Mouse (Mus musculus): ENCODE results near the gene Fam198a. TPM values are rescaled to one million over a fixed set of nuclear protein-coding genes. Genes with fewer than 3 reads are reported as not detected.

Fam198a gene
- polyA plus RNA-seq, 1 experiment, result not detected

DNA sequence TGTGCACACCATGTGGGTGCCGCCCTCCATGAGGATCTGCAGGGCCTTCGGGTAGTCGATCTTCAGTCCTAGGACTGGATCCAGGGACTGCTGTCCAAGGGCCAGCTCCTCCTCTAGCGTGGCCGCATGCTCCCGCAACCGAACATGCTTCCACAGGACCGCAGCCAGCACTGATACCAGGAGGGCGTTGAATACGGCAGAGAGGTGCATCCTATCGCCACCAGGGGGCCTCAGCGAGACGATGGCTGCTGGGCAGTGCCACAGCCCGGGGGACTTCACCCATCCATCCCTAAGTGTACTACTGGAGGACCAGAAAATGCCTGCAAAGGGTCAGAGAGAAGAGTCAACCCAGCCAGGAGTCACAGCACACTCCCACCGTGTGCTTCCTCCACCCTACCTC lies 32.7 kb downstream of the Fam198a start:
- TF ChIP-seq CTCF (IDR thresholded peaks at IDR 0.05; ENCODE audit: insufficient read depth, low read depth, low read length), result peak; percentile 78
- no peak for TF ChIP-seq POLR2A (IDR thresholded peaks at IDR 0.05; ENCODE audit: insufficient read depth, low read depth, low read length)
- 28% methylated on average over 15 of the region's 15 CpGs for WGBS
- Histone ChIP-seq H3K4me1 (ENCODE audit: control insufficient read depth, insufficient read depth, low read length) (peaks cover 20% of the 10 kb centered on the region), H3K27ac (ENCODE audit: insufficient read depth, low read depth, low read length) (no peak overlapping the region), H3K4me3 (ENCODE audit: insufficient read depth, low read depth, low read length) (no peak overlapping the region)

DNA sequence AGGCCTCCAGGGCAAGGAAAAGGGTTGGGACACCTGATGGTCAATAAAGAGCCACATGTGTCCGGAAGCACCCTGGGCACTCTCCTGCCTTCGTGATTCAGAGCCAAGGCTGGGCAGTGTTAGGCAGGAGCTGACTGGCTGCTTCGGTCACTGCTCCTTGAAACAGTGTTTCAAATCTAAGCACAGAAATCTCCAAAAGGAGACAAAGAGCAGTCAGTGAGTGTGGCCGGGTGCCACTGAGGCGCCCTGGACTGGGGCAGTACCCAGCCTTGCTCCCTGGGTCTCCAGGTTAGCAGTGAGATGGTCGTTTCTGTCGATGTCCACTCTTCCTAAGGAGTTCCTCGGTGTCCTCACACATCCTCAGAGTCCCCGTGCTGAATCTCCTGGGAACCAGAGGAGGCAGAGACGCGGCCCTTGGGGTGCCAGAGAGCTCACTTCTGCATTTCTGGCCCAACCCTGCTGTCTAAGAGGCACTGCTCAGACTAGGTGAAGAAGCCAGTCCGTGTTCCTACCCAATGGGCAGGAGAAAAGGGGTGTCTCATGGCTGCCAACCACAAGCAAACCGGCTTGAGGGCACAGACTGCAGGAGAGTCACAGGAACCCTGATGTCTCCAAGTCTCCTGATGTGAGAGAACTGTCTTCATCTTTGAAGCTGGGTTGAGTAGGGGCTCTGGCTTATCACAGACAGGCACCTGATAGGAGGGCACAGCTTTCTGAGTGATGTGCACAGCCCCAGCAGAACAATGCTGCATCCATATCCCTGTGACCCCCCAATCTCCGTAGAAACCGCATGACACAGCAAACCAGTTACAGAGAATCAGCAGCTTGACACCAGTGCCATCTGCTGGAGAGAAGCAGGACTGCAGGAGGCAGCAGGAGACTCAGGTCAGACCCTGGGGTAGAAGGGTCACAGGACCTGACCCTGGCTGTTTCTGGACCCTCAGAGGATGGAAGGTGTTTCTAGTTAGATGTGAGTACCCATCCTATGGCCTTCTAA lies 34.0 kb downstream of the Fam198a start:
- Histone ChIP-seq H3K4me1 (ENCODE audit: control insufficient read depth, insufficient read depth, low read length) (peaks cover 20% of the 10 kb centered on the region), H3K4me3 (ENCODE audit: insufficient read depth, low read depth, low read length) (no peak overlapping the region), H3K27ac (ENCODE audit: insufficient read depth, low read depth, low read length) (no peak overlapping the region)
- WGBS, result 54% methylated on average over 15 of the region's 15 CpGs
- TF ChIP-seq POLR2A (IDR thresholded peaks at IDR 0.05; ENCODE audit: insufficient read depth, low read depth, low read length) (no peak), CTCF (IDR thresholded peaks at IDR 0.05; ENCODE audit: insufficient read depth, low read depth, low read length) (peak; percentile 89)

DNA sequence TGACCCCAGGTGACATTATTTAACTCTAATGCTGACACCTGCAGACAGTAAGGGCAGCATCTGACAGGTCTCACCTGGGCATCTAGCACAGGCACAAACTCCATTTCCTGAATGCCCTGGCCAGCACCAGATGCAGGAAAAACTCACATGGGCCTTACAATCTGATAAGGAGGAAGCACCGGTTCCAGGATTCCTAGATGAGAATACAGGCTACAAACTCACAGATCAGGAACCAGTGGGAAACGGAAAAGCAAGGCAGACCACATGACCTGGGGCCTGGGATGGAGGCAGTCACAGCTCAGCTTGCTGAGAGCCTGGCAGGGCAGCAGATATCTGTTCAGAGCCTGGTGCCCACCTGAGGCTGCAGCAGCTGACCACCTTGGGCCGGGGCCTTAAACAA lies 38.1 kb downstream of the Fam198a start:
- Histone ChIP-seq H3K4me1 (ENCODE audit: control insufficient read depth, insufficient read depth, low read length) (peaks cover 24% of the 10 kb centered on the region), H3K27ac (ENCODE audit: insufficient read depth, low read depth, low read length) (no peak overlapping the region), H3K4me3 (ENCODE audit: insufficient read depth, low read depth, low read length) (no peak overlapping the region)
- 78% methylated on average over 3 of the region's 3 CpGs for WGBS
- TF ChIP-seq CTCF (IDR thresholded peaks at IDR 0.05; ENCODE audit: insufficient read depth, low read depth, low read length), result no peak
- no peak for TF ChIP-seq POLR2A (IDR thresholded peaks at IDR 0.05; ENCODE audit: insufficient read depth, low read depth, low read length)

DNA sequence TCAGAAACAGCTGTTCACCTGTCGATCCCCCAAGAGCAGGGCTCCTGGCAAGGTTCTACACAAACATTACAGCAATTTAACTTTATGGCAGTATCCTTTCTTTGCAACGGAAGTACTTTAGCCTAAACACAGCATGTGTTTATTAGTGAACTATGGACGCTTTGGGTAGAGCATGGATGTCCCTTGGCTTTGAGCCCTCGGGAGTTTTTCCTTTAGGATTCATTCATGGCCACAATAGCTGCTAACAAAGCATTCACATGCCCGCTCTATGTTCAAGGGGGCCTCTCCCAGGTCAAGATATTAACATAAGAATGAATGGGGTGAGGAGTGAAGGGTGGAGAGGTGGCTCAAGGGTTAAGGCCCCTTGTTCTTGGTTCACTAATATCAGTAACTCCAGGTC lies 38.7 kb downstream of the Fam198a start:
- peaks cover 26% of the 10 kb centered on the region for H3K4me1 ChIP-seq (ENCODE audit: control insufficient read depth, insufficient read depth, low read length)
- H3K4me3 ChIP-seq (ENCODE audit: insufficient read depth, low read depth, low read length), result no peak overlapping the region
- 51% methylated on average over 5 of the region's 5 CpGs for WGBS
- H3K27ac ChIP-seq (ENCODE audit: insufficient read depth, low read depth, low read length), result no peak overlapping the region
- TF ChIP-seq CTCF (IDR thresholded peaks at IDR 0.05; ENCODE audit: insufficient read depth, low read depth, low read length) (no peak), POLR2A (IDR thresholded peaks at IDR 0.05; ENCODE audit: insufficient read depth, low read depth, low read length) (no peak)

DNA sequence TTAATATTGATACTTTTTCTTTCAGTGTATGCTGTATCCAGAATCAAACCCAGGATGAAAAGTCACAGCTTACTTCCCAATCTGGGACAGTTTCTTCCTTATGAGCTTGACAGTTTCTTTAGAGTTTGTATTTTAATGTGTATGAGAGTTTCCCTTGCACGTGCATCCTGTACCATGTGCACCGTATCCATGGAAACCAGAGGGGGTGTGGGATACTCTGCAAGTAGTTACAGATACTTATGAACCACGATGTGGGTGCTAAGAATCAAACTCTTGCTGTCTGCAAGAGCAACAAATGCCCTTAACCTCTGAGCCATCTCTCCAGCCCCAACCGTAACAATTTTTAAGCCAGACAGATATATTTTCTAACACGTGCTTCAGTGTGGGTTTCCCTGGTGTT lies 40.3 kb downstream of the Fam198a start:
- no peak overlapping the region for H3K27ac ChIP-seq (ENCODE audit: insufficient read depth, low read depth, low read length)
- WGBS, result 53% methylated on average over 5 of the region's 5 CpGs
- TF ChIP-seq POLR2A (IDR thresholded peaks at IDR 0.05; ENCODE audit: insufficient read depth, low read depth, low read length) (no peak), CTCF (IDR thresholded peaks at IDR 0.05; ENCODE audit: insufficient read depth, low read depth, low read length) (no peak)
- no peak overlapping the region for H3K4me3 ChIP-seq (ENCODE audit: insufficient read depth, low read depth, low read length)
- H3K4me1 ChIP-seq (ENCODE audit: control insufficient read depth, insufficient read depth, low read length), result peaks cover 22% of the 10 kb centered on the region

DNA sequence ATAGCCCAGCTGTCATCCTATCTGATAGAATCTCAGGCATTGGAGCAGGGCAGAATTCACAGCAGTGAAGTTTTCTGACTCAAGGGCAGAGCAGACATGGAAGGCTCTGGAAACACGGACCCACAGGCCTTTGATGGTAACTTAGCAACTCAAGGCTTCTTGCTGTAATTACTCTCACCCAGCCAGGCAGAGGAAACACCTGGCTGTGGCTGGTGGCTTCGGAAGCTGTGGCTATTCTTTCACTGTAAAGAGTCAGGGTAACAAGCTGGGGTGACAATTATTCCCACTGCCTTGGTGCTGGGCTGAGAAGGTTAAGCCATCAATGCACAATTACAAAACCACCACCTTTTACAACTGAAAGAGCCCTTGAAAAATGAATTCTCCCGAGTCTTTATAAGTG lies 42.3 kb downstream of the Fam198a start:
- peaks cover 21% of the 10 kb centered on the region for H3K4me1 ChIP-seq (ENCODE audit: control insufficient read depth, insufficient read depth, low read length)
- 36% methylated on average over 3 of the region's 3 CpGs for WGBS
- no peak overlapping the region for H3K4me3 ChIP-seq (ENCODE audit: insufficient read depth, low read depth, low read length)
- no peak overlapping the region for H3K27ac ChIP-seq (ENCODE audit: insufficient read depth, low read depth, low read length)
- no peak for TF ChIP-seq CTCF (IDR thresholded peaks at IDR 0.05; ENCODE audit: insufficient read depth, low read depth, low read length)

DNA sequence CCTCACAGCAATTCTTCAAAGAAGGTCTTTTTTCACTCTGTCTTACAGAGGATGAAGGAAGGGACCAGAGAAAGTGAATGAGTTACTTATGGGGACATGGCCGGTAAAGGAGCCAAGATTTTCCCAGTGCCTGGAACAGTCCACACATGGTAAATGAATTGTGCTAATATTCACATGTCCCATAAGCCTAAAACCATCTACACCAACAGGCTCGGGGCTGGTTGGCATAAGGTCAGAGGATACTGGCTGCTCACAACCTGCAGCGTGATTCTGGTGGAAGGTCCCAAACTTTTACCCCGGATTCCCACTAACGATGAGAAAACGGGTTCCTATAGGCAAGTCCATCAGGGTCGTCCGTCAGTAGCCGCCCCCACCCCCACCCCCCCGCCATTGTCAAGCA lies 44.3 kb downstream of the Fam198a start:
- Histone ChIP-seq H3K4me3 (ENCODE audit: insufficient read depth, low read depth, low read length) (peak overlapping the region; percentile 82), H3K4me1 (ENCODE audit: control insufficient read depth, insufficient read depth, low read length) (peaks cover 21% of the 10 kb centered on the region), H3K27ac (ENCODE audit: insufficient read depth, low read depth, low read length) (no peak overlapping the region)
- WGBS, result 6% methylated on average over 10 of the region's 10 CpGs
- no peak for TF ChIP-seq POLR2A (IDR thresholded peaks at IDR 0.05; ENCODE audit: insufficient read depth, low read depth, low read length)
- TF ChIP-seq CTCF (IDR thresholded peaks at IDR 0.05; ENCODE audit: insufficient read depth, low read depth, low read length), result no peak

DNA sequence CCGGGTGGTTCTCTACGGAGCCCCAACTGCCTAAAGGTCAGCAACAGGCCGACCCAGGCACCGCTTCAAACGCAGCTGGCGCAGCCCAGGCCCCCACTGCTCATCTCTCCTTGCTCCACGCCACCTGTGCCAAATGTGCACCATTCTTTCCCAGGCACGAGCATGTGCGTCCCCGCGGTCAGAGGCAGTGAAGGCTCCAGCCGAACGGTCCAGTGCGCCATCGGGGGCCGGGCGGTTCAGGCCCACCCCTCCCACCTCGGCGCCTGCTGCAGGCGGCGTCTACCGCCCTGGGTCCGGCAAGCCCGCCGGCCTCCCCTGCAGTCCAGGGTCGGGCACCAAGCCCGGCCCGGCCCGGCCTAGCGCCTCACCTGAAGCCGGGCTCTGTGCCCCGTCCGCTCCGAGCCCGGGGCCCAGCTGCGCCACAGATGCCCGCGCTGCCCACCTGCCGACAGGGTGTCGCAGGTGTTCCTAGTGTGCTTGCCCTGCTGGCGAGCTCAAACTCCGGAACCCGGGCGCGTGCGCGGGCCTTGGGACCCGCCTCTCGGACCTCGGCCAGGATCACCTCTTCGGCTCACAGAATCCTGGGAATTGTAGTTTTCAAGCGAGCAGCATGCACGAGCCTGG lies 44.8 kb downstream of the Fam198a start:
- WGBS, result under 1% methylated on average over 53 of the region's 53 CpGs
- H3K4me1 ChIP-seq (ENCODE audit: control insufficient read depth, insufficient read depth, low read length), result peaks cover 21% of the 10 kb centered on the region
- TF ChIP-seq CTCF (IDR thresholded peaks at IDR 0.05; ENCODE audit: insufficient read depth, low read depth, low read length), result 0 out of 2 replicates have a peak, but pooled peaks have one; percentile 10
- no peak; the same call in 1 of the 2 replicates for TF ChIP-seq POLR2A (IDR thresholded peaks at IDR 0.05; ENCODE audit: insufficient read depth, low read depth, low read length)
- peak overlapping the region; percentile 82 for H3K4me3 ChIP-seq (ENCODE audit: insufficient read depth, low read depth, low read length)
- 0 out of 2 replicates have a peak overlapping the region, but pooled peaks have one; percentile 9 for H3K27ac ChIP-seq (ENCODE audit: insufficient read depth, low read depth, low read length)

DNA sequence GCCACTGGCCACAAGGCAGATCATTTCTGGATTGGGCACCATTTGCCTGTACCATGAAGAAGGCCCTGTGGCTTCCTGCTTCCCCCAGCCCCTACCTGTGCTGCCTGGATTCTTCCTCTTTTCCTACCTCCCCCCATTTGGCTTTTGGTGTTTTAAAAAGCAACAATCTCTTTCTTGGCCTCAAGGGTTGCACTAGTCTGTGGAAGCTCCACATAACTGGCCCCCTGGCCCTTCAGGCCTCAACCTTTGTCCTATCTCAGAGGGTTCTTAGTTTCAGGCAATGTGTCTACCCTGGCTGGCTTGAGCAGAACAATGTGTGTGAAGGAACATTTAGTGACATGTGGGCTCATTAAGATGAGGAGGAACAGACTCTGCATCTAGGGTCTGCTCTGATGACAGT lies 46.2 kb downstream of the Fam198a start, which contains the start of gene Pomgnt2:
Pomgnt2 (minus strand) TSS at position 101 of the 400 bp plus-strand sequence.
- H3K27ac ChIP-seq (ENCODE audit: insufficient read depth, low read depth, low read length), result no peak within 1 kb of the TSS
- H3K4me1 ChIP-seq (ENCODE audit: control insufficient read depth, insufficient read depth, low read length), result peaks cover 19% of the 10 kb centered on the region
- TF ChIP-seq CTCF (IDR thresholded peaks at IDR 0.05; ENCODE audit: insufficient read depth, low read depth, low read length) (no peak), POLR2A (IDR thresholded peaks at IDR 0.05; ENCODE audit: insufficient read depth, low read depth, low read length) (no peak)
- H3K4me3 ChIP-seq (ENCODE audit: insufficient read depth, low read depth, low read length), result peak within 1 kb of the TSS; percentile 82; the same call in 1 of the 2 replicates

Data from olfactory bulb, adult 2 months (tissue).